In genomic region chr16:48979965-48980364, GRCm38 (mm10) we compare ENCODE assay signal across 22 mouse cellular contexts. TPM values are rescaled to one million over a fixed set of nuclear protein-coding genes. Genes with fewer than 3 reads are reported as not detected.
DNase-seq lines count a peak whose midpoint lies in the region; ATAC-seq and TF ChIP-seq lines count a peak whose summit lies in the region.
"Had no signal": no experiment of that assay in that cellular context is flagged by ENCODE, and none has a peak within 500 bp of the region (broad histone marks: within the 10 kb centered on the region; RNA-seq: fewer than 3 reads in every experiment).

No protein-coding gene starts in this region.

- no peak overlapping the region for H3K27ac ChIP-seq in liver, embryonic 14.5 days
- H3K27ac ChIP-seq in liver, embryonic 11.5 days (ENCODE audit: low read depth, low read length), result no peak overlapping the region
- H3K27ac ChIP-seq: embryonic facial prominence, embryonic 10.5 days; embryonic facial prominence, embryonic 12.5 days; forebrain, embryonic 13.5 days; forebrain, embryonic 15.5 days had no signal

- H3K4me3 ChIP-seq in liver, embryonic 14.5 days (ENCODE audit: insufficient read depth in 1 of 2, low read depth in 2 of 2, low read length in 2 of 2), result no peak overlapping the region
- no peak overlapping the region for H3K4me3 ChIP-seq in liver, embryonic 11.5 days (ENCODE audit: low read depth, low read length)
- H3K4me3 ChIP-seq: embryonic facial prominence, embryonic 10.5 days; embryonic facial prominence, embryonic 12.5 days; forebrain, embryonic 13.5 days; forebrain, embryonic 15.5 days had no signal

- ATAC-seq in liver, embryonic 14.5 days (ENCODE audit: insufficient read depth), result no peak
- ATAC-seq in liver, embryonic 11.5 days (replicated peaks; ENCODE audit: low FRiP score), result no peak
- ATAC-seq in megakaryocyte progenitor cell, adult 5-6 weeks (replicated peaks; ENCODE audit: poor library complexity), result 0 out of 2 replicates have a peak, but pooled peaks have one; percentile 39
- ATAC-seq in megakaryocyte-erythroid progenitor cell, adult 5-6 weeks (replicated peaks; ENCODE audit: low FRiP score, low TSS enrichment, poor library complexity, severe bottlenecking), result peak; percentile 52; the same call in 1 of the 2 replicates
- ATAC-seq: activated CD4-positive, CD25-positive, alpha-beta regulatory T cell, adult 4 months; forebrain, embryonic 13.5 days; forebrain, embryonic 15.5 days; forebrain, postnatal 0 days; Patski had no signal

- no peaks in the 10 kb centered on the region; the same call in 1 of the 2 replicates for H3K36me3 ChIP-seq in liver, embryonic 14.5 days (replicated peaks; ENCODE audit: control insufficient read depth, insufficient read depth, low read depth)
- H3K36me3 ChIP-seq in liver, embryonic 11.5 days (ENCODE audit: control insufficient read depth, insufficient read depth, low read length), result peaks cover 5% of the 10 kb centered on the region; the same call in 1 of the 2 replicates

- no peak overlapping the region for H3K4me2 ChIP-seq in liver, embryonic 14.5 days (ENCODE audit: low read depth)
- no peak overlapping the region for H3K4me2 ChIP-seq in liver, embryonic 11.5 days
- H3K4me2 ChIP-seq: embryonic facial prominence, embryonic 12.5 days; forebrain, embryonic 13.5 days; forebrain, embryonic 15.5 days had no signal

- H3K4me1 ChIP-seq in liver, embryonic 14.5 days (replicated peaks; ENCODE audit: control insufficient read depth in 2 of 2, insufficient read depth in 2 of 2, low read length in 1 of 2), result no peaks in the 10 kb centered on the region
- H3K4me1 ChIP-seq in liver, embryonic 11.5 days (replicated peaks; ENCODE audit: control insufficient read depth, insufficient read depth, low read length), result no peaks in the 10 kb centered on the region
- H3K4me1 ChIP-seq: embryonic facial prominence, embryonic 10.5 days; embryonic facial prominence, embryonic 12.5 days; forebrain, embryonic 13.5 days; forebrain, embryonic 15.5 days had no signal

- no peak overlapping the region for H3K9ac ChIP-seq in liver, embryonic 14.5 days (replicated peaks)
- no peak overlapping the region for H3K9ac ChIP-seq in liver, embryonic 11.5 days (ENCODE audit: low read depth, low read length)
- H3K9ac ChIP-seq: embryonic facial prominence, embryonic 12.5 days; forebrain, embryonic 13.5 days; forebrain, embryonic 15.5 days; forebrain, postnatal 0 days had no signal

- TF ChIP-seq CTCF in liver, embryonic 14.5 days (IDR thresholded peaks at IDR 0.05; ENCODE audit: low read depth), result no peak

- no peaks in the 10 kb centered on the region for H3K9me3 ChIP-seq in liver, embryonic 14.5 days (ENCODE audit: control insufficient read depth, low read length)
- no peaks in the 10 kb centered on the region for H3K9me3 ChIP-seq in liver, embryonic 11.5 days (ENCODE audit: control insufficient read depth, low read length)
- H3K9me3 ChIP-seq: embryonic facial prominence, embryonic 10.5 days; embryonic facial prominence, embryonic 12.5 days; forebrain, embryonic 13.5 days; forebrain, embryonic 15.5 days; G1E had no signal

- DNase-seq in liver, embryonic 14.5 days (ENCODE audit: low read depth in 3 of 3, low spot score in 3 of 3), result no peak
- DNase-seq in liver, embryonic 11.5 days (ENCODE audit: low spot score), result no peak
- no peak for DNase-seq in kidney, postnatal 14 days
- DNase-seq: adrenal gland, adult 8-10 months; adrenal gland, postnatal 14 days; adrenal gland, postnatal 36 days; cerebellum, adult 11-12 months; cerebellum, adult 2 months; cerebellum, adult 9-10 months; cerebellum, postnatal 10 days; cerebellum, postnatal 25 days; forebrain, postnatal 0 days had no signal

- peak; percentile 35; the same call in 1 of the 2 replicates for TF ChIP-seq EP300 in liver, embryonic 14.5 days (IDR thresholded peaks at IDR 0.05; ENCODE audit: low read depth)

- no peaks in the 10 kb centered on the region for H3K27me3 ChIP-seq in liver, embryonic 14.5 days (ENCODE audit: control insufficient read depth, insufficient read depth, low read length)
- no peaks in the 10 kb centered on the region for H3K27me3 ChIP-seq in liver, embryonic 11.5 days (replicated peaks; ENCODE audit: control insufficient read depth, insufficient read depth, low read length)
- H3K27me3 ChIP-seq: CH12.LX; embryonic facial prominence, embryonic 12.5 days; forebrain, embryonic 13.5 days; forebrain, embryonic 15.5 days; Patski had no signal

RNA-seq across cellular contexts. Expression of gene Dzip3, which starts 14.0 kb away (rescaled TPM):
- polyA plus RNA-seq in liver, embryonic 14.5 days (2012; rRNA removed), result 5.3 and 5.8 TPM in 2 replicates
- polyA plus RNA-seq in liver, embryonic 14.5 days (2014; fragmentation: Nextera tagmentation; extraction: Ambion mirVana), result 5.8 and 7.9 TPM in 2 replicates
- 23.6 and 25.5 TPM in 2 replicates for polyA plus RNA-seq in liver, embryonic 11.5 days (2014; fragmentation: Nextera tagmentation; extraction: Ambion mirVana)
- total RNA-seq in megakaryocyte progenitor cell, adult 5-6 weeks (2015), result 29.1 and 31.5 TPM in 2 replicates
- 24.5 and 30.8 TPM in 2 replicates for total RNA-seq in megakaryocyte progenitor cell, adult 5-6 weeks (2017)
- 27.4 and 29.4 TPM in 2 replicates for total RNA-seq in megakaryocyte-erythroid progenitor cell, adult 5-6 weeks (2014; fragmentation: Nextera tagmentation)
- total RNA-seq in megakaryocyte-erythroid progenitor cell, adult 5-6 weeks (2017), result 30.4 and 36.9 TPM in 2 replicates

RNA-seq across cellular contexts. Expression of gene Cip2a, which starts 14.0 kb away (rescaled TPM):
- 13.5 and 20.8 TPM in 2 replicates for polyA plus RNA-seq in liver, embryonic 14.5 days (2012; rRNA removed)
- polyA plus RNA-seq in liver, embryonic 14.5 days (2014; fragmentation: Nextera tagmentation; extraction: Ambion mirVana), result 21.4 and 24.4 TPM in 2 replicates
- 34.0 and 38.3 TPM in 2 replicates for polyA plus RNA-seq in liver, embryonic 11.5 days (2014; fragmentation: Nextera tagmentation; extraction: Ambion mirVana)
- total RNA-seq in megakaryocyte progenitor cell, adult 5-6 weeks (2015), result 85.7 and 97.0 TPM in 2 replicates
- total RNA-seq in megakaryocyte progenitor cell, adult 5-6 weeks (2017), result 75.7 and 101 TPM in 2 replicates
- 38.4 and 49.3 TPM in 2 replicates for total RNA-seq in megakaryocyte-erythroid progenitor cell, adult 5-6 weeks (2014; fragmentation: Nextera tagmentation)
- 87.4 and 92.6 TPM in 2 replicates for total RNA-seq in megakaryocyte-erythroid progenitor cell, adult 5-6 weeks (2017)

Comparison
In these comparisons a context has a peak if more than half of its experiments do, and no peak if none do; other contexts are left out.
1. ATAC-seq: peak in megakaryocyte progenitor cell, adult 5-6 weeks (single experiment) and megakaryocyte-erythroid progenitor cell, adult 5-6 weeks (single experiment); none in liver, embryonic 14.5 days (single experiment) and liver, embryonic 11.5 days (single experiment).